Mouse (Mus musculus) Patski (cell line): ENCODE measurements around the gene Cemip2. TPM values are rescaled to one million over a fixed set of nuclear protein-coding genes. Genes with fewer than 3 reads are reported as not detected.
A peak's percentile ranks its signal among the peaks of the same experiment; 100 is the strongest.

Experiments used
- ATAC-seq: fragments of 100-300 bp; one replicate; pipeline ENCODE4 v1.8.0; 2021
- CTCF ChIA-PET: fragments of 350-600 bp; sonication (Branson Sonifier 250); formaldehyde crosslinking; loops from one replicate; lab custom pipeline; 2022; ENCODE audit warnings: inconsistent platforms; lab: Charles Lee
- POLR2A ChIA-PET: fragments of 350-600 bp; sonication (Branson Sonifier 250); formaldehyde crosslinking; loops from one replicate; lab custom pipeline; 2022; ENCODE audit warnings: antibody characterized with exemption, inconsistent platforms; lab: Charles Lee
- DNase-seq: peaks from one replicate; pipeline ENCODE4 v3.0.0-alpha.2; 2011; ENCODE audit warnings: low read depth, low spot score
- H3K27me3 ChIP-seq: fragments of 371-371 bp; one replicate; pipeline ENCODE4 v1.5.1; 2021
- CTCF ChIP-seq: fragments of 100-300 bp; IDR thresholded peaks from one replicate; pipeline ENCODE4 v1.5.1; 2021
- in situ Hi-C: fragments of 300-500 bp; cut with MboI; formaldehyde crosslinking; loops from 3 replicates; pipeline ENCODE4 v1.11.1; 2018; ENCODE audit warnings: low pct_unique_long_range_greater_than_20kb, mixed read lengths
- polyA plus RNA-seq: library from polyadenylated mRNA; unstranded; gene quantifications from one replicate; pipeline ENCODE4 v1.2.3, GENCODE M21; 2021

Cemip2 gene
- polyA plus RNA-seq, 1 experiment from 2014 or later, result 10.5 TPM

GRCm38 (mm10) chr19:21787004-21787480 lies 8.9 kb downstream of the Cemip2 start:
- no peak for ATAC-seq
- no peak for DNase-seq
- ChIA-PET CTCF (interaction anchor here (1.1 kb wide), 1 partner anchor 9 kb away, joined by 4 read pairs; no protein-coding TSS in a partner anchor), POLR2A (interaction anchor here (0.7 kb wide), 1 partner anchor 70 kb away, joined by 4 read pairs; no protein-coding TSS in a partner anchor)
- no peaks in the 10 kb centered on the region for H3K27me3 ChIP-seq
- no peak for TF ChIP-seq CTCF
- in situ Hi-C loops, result no loop called here

- ChIA-PET CTCF (interaction anchor here (1.1 to 1.8 kb wide), 4 partner anchors 9 to 67 kb away, joined by 3 to 4 read pairs (median 3); no protein-coding TSS in a partner anchor), POLR2A (no interaction called here)
- H3K27me3 ChIP-seq, result no peaks in the 10 kb centered on the region
- ATAC-seq (no peak), DNase-seq (no peak)
- in situ Hi-C loops, result no loop called here
- no peak for TF ChIP-seq CTCF
These were observed 10.9 kb downstream of the Cemip2 start for GRCm38 (mm10) chr19:21788999-21789398.

- ChIA-PET POLR2A (no interaction called here), CTCF (interaction anchor here (1.2 kb wide), 1 partner anchor 66 kb away, joined by 3 read pairs; no protein-coding TSS in a partner anchor)
- in situ Hi-C loops, result no loop called here
- no peak for ATAC-seq
- DNase-seq, result no peak
- TF ChIP-seq CTCF, result no peak
- H3K27me3 ChIP-seq, result no peaks in the 10 kb centered on the region
These were observed 11.5 kb downstream of the Cemip2 start for GRCm38 (mm10) chr19:21789676-21790075.

- in situ Hi-C loops, result no loop called here
- no peak for TF ChIP-seq CTCF
- no peaks in the 10 kb centered on the region for H3K27me3 ChIP-seq
- ChIA-PET POLR2A (no interaction called here), CTCF (no interaction called here)
- DNase-seq (no peak), ATAC-seq (no peak)
These were observed 13.2 kb downstream of the Cemip2 start for GRCm38 (mm10) chr19:21791386-21791785.

GRCm38 (mm10) chr19:21791826-21792225 lies 13.7 kb downstream of the Cemip2 start:
- H3K27me3 ChIP-seq, result no peaks in the 10 kb centered on the region
- ChIA-PET CTCF (no interaction called here), POLR2A (no interaction called here)
- DNase-seq (no peak), ATAC-seq (no peak)
- TF ChIP-seq CTCF, result no peak
- in situ Hi-C loops, result no loop called here

- ATAC-seq, result no peak
These were observed 14.5 kb downstream of the Cemip2 start for GRCm38 (mm10) chr19:21792587-21793175.

GRCm38 (mm10) chr19:21794569-21794968 lies 16.4 kb downstream of the Cemip2 start:
- TF ChIP-seq CTCF, result no peak
- DNase-seq, result no peak
- CTCF ChIA-PET, result no interaction called here
- no peaks in the 10 kb centered on the region for H3K27me3 ChIP-seq
- ATAC-seq, result no peak
- POLR2A ChIA-PET, result no interaction called here
- in situ Hi-C loops, result no loop called here

More at GRCm38 (mm10) chr19:21792587-21793175, 14.5 kb downstream of the Cemip2 start:
- no peak for TF ChIP-seq CTCF
- CTCF ChIA-PET, result interaction anchor here (0.7 kb wide), 1 partner anchor 12 kb away, joined by 3 read pairs; no protein-coding TSS in a partner anchor
- no peaks in the 10 kb centered on the region for H3K27me3 ChIP-seq
- in situ Hi-C loops, result no loop called here
- DNase-seq, result no peak
- POLR2A ChIA-PET, result interaction anchor here (0.6 to 0.7 kb wide), 2 partner anchors 279 to 1401 kb away, joined by 3 to 5 read pairs; no protein-coding TSS in a partner anchor

- POLR2A ChIA-PET, result no interaction called here
- in situ Hi-C loops, result no loop called here
- DNase-seq, result no peak
These were observed 18.2 kb downstream of the Cemip2 start for GRCm38 (mm10) chr19:21796333-21796732.

GRCm38 (mm10) chr19:21798700-21799099 lies 20.6 kb downstream of the Cemip2 start:
- ATAC-seq, result peak; percentile 68
- POLR2A ChIA-PET, result interaction anchor here (0.7 kb wide), 1 partner anchor 8 kb away, joined by 3 read pairs; no protein-coding TSS in a partner anchor
- CTCF ChIA-PET, result interaction anchor here (1.0 to 1.6 kb wide), 4 partner anchors 10 to 29 kb away, joined by 3 to 4 read pairs (median 4); no protein-coding TSS in a partner anchor
- H3K27me3 ChIP-seq, result no peaks in the 10 kb centered on the region
- TF ChIP-seq CTCF, result no peak
- in situ Hi-C loops, result no loop called here
- DNase-seq, result no peak

More at GRCm38 (mm10) chr19:21796333-21796732, 18.2 kb downstream of the Cemip2 start:
- no peak for ATAC-seq
- TF ChIP-seq CTCF, result no peak
- CTCF ChIA-PET, result interaction anchor here (1.5 to 1.7 kb wide), 2 partner anchors 10 to 13 kb away, joined by 3 to 4 read pairs; no protein-coding TSS in a partner anchor
- H3K27me3 ChIP-seq, result no peaks in the 10 kb centered on the region

GRCm38 (mm10) chr19:21799410-21800373 lies 21.6 kb downstream of the Cemip2 start:
- ChIA-PET CTCF (no interaction called here), POLR2A (no interaction called here)
- ATAC-seq (no peak), DNase-seq (no peak)
- H3K27me3 ChIP-seq, result no peaks in the 10 kb centered on the region
- TF ChIP-seq CTCF, result no peak
- in situ Hi-C loops, result loop anchor here (25.0 kb wide), 2 partner anchors 1113 to 1463 kb away; partner anchors contain the start of gene Smc5
